Mouse (Mus musculus) adrenal gland (tissue): Measurements from ENCODE around the gene Cfap77.

Experiments used
- intact Hi-C: fragments of 180-260 bp; cut with DNase I; formaldehyde crosslinking; loops from one replicate; pipeline ENCODE4 v1.15.1; 2025

Cfap77 gene

DNA sequence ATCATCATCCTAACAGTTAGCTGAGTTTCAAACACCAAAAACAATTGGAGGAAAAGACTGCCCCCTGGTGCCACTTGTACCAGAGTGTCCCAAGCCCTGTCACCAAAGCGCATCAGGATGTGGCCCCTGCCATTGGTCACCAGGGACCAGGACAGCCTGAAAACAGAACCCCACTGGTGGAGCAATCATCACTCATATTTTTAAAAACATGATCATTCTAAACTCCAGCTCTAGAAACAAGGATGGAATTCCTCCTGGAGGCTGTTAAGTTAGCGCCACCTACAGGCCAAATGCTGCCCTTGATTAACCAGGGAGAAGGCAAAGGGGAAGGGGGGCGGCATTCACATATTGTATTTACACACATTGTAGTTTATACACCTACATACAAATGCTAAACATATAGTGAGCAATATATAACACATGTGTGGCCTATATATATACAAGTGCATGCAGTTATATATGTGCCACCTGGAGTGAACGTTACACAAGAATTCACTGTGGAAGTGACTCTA is 1.9 kb downstream of the Cfap77 start:
- intact Hi-C loops: loop anchor here (1.0 to 5.0 kb wide), 3 partner anchors 71 to 296 kb away; no protein-coding TSS in a partner anchor

GRCm38 (mm10) chr2:29051932-29052331 is 2.9 kb downstream of the Cfap77 start:
- intact Hi-C loops: loop anchor here (2.0 to 5.0 kb wide), 2 partner anchors 70 to 295 kb away; no protein-coding TSS in a partner anchor

- intact Hi-C loops: no loop called here
Observed at GRCm38 (mm10) chr2:29046151-29046550, 8.7 kb downstream of the Cfap77 start.

- intact Hi-C loops: no loop called here
Observed at GRCm38 (mm10) chr2:29042124-29042523, 12.7 kb downstream of the Cfap77 start.

- intact Hi-C loops: no loop called here
Observed at GRCm38 (mm10) chr2:29041477-29041768, 13.4 kb downstream of the Cfap77 start.

- intact Hi-C loops: no loop called here
Observed at GRCm38 (mm10) chr2:29040594-29041476, 14.0 kb downstream of the Cfap77 start.

DNA sequence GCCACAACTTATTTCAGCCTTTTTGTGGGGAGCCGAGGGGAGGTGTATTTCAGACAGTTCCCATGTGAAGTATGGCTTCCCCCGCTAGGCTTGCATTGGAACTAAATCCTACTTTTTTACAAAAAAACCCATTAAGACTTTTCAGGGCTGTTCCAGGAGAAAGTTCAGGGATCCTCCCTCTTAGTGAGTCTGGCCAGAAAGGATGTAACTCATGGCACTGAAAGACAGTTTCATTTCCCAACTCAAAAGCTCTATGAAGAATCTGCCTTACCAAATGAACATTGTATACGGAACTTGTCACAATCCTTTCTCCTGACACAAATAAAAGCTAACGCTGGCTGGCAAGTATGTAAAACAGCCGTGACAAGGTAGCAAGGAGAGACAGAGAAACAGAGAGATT is 15.1 kb downstream of the Cfap77 start:
- intact Hi-C loops: no loop called here

DNA sequence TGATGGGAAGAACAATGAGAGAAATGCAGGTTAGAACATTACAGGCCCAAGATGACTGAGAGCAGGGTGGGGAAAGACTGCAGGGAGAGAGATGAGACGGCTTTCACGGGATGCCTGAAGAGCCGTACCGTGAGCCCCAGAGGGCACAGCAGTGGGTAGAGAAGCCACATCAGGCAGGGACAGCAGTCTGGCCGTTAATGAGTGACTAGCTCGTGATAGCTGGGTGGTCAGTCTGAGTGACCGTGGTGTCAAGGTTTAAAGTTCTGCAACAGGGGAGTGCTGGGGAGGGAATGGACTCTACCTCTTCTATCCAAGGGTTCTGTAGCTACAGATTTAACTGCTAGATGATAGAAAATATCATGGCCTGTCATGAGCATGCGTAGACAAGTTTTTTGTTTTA is 19.2 kb downstream of the Cfap77 start:
- intact Hi-C loops: no loop called here

GRCm38 (mm10) chr2:29034542-29035475 is 20.1 kb downstream of the Cfap77 start:
- intact Hi-C loops: no loop called here

- intact Hi-C loops: no loop called here
Observed at GRCm38 (mm10) chr2:29031951-29032350, 22.9 kb downstream of the Cfap77 start.

DNA sequence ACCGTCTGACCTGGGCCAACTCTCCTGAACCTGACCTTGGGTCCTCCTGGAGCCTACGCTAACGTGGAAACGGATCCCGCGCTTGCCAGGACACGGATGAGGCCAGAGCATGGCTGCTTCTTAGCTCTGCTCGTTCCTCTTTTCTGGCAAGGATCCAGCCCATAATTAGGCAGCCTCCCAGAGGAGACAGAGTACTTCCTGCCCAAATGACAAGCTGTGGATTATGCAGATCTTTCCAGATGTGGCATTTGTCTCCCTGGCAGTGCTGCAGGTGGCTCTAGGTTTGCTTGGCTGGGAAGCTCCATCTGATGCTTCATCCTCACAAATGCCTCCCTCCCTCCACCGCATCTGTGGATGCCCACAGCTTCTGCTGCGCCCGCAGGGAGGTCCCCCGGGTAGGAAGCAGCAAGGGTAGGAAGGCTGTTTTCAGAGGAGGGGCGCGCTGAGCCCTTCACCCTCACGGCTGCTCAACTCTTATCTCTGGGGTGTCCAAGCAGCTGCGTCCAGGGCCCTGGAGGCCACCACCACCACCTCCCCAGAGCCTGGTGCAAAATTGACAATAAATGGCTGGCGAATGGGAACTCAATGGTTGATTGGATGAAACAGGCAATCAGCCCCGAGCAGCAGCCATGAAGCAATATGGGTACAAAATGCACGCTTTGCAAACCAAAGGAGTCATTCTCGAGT is 24.7 kb downstream of the Cfap77 start:
- intact Hi-C loops: no loop called here

GRCm38 (mm10) chr2:29025284-29025683 is 29.6 kb downstream of the Cfap77 start:
- intact Hi-C loops: no loop called here

GRCm38 (mm10) chr2:29023001-29023400 is 31.9 kb downstream of the Cfap77 start:
- intact Hi-C loops: no loop called here

- intact Hi-C loops: no loop called here
Observed at GRCm38 (mm10) chr2:29021025-29021424, 33.8 kb downstream of the Cfap77 start.

- intact Hi-C loops: no loop called here
Observed at GRCm38 (mm10) chr2:29018680-29019079, 36.2 kb downstream of the Cfap77 start.

DNA sequence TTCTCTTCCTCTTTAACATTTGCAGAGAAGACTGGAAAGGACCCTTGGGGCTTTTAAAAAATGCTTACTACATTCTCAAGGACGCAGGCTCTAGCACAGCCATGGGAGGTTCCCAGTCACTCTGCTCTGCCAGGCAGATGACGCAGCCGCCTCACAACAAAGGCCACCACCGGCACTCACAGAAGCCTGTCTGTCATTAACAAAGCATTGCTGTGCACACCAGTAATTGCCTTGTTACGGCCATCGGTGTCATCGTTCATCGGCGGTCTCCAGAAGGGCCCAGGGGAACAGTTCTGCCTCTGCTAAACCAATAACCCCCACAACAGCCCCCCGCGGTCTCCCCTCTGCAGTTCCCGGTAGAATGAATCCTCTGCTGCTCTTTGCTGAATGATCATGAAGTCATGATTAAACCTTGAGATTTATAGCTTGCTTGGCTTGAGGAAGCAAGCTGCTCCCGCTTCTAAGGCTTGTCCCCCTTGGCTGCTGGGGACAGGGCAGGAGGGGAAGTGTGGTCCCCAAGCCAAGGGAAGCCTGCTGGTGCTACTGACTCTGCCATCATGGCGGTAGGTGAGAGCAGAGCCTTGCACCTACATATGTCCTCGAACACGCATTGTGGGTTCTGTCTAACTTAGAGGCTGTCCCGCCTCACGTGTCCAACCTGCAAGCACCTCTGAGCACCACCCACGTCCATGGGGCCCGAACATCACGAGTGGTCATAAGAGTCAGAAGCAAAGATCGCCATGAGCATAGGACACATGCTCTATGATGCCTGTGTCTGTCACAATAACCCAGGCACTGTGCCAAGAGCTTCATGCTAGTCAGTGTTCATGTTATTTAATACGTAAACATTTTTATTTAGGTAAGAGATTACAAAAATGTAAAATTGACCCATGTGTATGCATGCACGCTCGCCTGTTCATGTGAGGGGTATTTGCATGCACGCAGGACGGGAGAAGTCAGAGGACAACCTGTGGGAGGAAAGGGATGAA is 38.0 kb downstream of the Cfap77 start:
- intact Hi-C loops: no loop called here

GRCm38 (mm10) chr2:29012523-29012922 is 42.3 kb downstream of the Cfap77 start:
- intact Hi-C loops: no loop called here

DNA sequence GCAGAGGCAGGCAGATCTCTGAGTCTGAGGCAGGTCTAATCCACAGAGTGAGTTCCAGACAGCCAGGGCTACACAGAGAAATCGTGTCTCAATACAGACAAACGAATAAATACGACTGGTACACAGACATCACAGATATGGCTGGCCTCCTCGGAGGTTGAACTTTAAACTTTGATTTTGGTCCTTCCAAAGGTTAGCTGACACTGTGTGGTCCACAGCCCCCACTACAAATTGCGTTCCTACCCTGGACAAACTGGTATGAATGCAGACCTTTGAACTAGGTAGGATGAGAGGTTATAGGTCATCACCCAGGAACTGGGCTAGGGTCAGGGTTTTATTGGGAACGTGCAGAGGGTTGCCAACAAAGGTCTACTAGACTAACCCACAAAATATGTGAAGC is 47.2 kb downstream of the Cfap77 start:
- intact Hi-C loops: no loop called here

GRCm38 (mm10) chr2:29006455-29007034 is 48.3 kb downstream of the Cfap77 start:
- intact Hi-C loops: no loop called here

GRCm38 (mm10) chr2:29004037-29004436 is 50.8 kb downstream of the Cfap77 start:
- intact Hi-C loops: no loop called here
